Mouse (Mus musculus): ENCODE measurements around the gene Casz1. TPM values are rescaled to one million over a fixed set of nuclear protein-coding genes. Genes with fewer than 3 reads are reported as not detected.
A peak's percentile ranks its signal among the peaks of the same experiment; 100 is the strongest.

The Casz1 gene
- polyA plus RNA-seq, 1 experiment from 2014 or later, result 7.3 TPM

DNA sequence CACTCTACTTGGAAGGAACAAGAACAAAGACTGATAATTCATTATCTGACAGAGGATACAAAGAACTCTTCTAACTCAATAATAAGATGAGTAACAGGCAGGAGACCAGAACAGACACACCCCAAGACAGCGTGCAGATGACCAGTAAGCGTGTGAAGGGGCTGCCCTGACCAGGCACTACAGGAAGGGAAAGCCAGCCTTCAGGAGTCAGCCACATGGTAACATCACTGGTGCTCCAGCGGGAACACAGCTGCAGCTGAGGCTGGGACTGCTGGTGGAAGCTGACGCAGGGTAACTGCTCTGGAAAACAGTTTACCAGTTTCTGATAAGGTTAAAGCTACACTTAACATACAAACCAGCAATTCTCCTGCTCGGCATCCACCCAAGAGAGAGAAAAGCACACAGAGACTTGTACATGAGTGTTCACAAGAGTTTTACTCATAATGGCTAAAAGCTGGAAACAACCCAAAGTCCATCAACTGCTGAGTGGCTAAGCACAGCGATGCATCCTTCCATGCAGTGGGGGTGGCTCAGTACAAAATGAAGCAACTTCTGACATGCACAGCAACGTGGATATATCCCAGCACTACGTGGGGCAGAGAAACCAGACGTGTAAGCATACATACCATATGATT lies 174.1 kb downstream of the Casz1 start:
- peak overlapping the region; percentile 46; the same call in 1 of the 2 replicates for H3K27ac ChIP-seq (ENCODE audit: low read length)
- H3K4me3 ChIP-seq (ENCODE audit: low read length), result no peak overlapping the region
- peak overlapping the region; percentile 6; the same call in 1 of the 2 replicates for H3K9ac ChIP-seq (ENCODE audit: low read length)
- H3K4me1 ChIP-seq (replicated peaks; ENCODE audit: control insufficient read depth, insufficient read depth, low read length), result peaks cover 13% of the 10 kb centered on the region
- H3K27me3 ChIP-seq (ENCODE audit: control insufficient read depth, insufficient read depth, low read depth, low read length), result no peaks in the 10 kb centered on the region
- H3K36me3 ChIP-seq (ENCODE audit: control insufficient read depth, insufficient read depth, low read length), result peaks cover under 1% of the 10 kb centered on the region; the same call in 1 of the 2 replicates
- no peak overlapping the region for H3K4me2 ChIP-seq (ENCODE audit: low read depth, low read length)
- ATAC-seq (ENCODE audit: low read depth), result peak; percentile 61
- H3K9me3 ChIP-seq (ENCODE audit: control insufficient read depth, low read length), result no peaks in the 10 kb centered on the region
- WGBS, result 38% methylated on average over 9 of the region's 9 CpGs

DNA sequence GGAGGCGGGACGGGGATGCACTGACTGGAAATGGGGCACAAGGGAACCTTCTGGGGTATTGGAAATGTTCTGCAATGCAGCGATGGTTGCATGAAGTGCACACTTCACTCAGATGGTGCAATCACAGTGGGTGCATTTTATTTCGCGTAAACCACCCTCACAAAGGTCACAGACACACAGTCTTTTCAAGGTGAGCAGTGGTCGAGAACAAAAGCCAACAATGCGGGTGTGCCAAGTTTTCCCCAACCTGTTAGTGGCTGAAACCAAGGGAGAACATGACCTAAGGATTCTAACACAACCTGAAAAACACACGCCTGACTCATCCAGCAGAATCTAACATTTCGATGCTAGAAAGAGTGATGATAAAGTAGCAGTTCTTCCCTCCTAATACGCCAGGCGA lies 174.7 kb downstream of the Casz1 start:
- no peak for ATAC-seq (ENCODE audit: low read depth)
- Histone ChIP-seq H3K4me1 (replicated peaks; ENCODE audit: control insufficient read depth, insufficient read depth, low read length) (peaks cover 13% of the 10 kb centered on the region), H3K27ac (ENCODE audit: low read length) (peak overlapping the region; percentile 46; the same call in 1 of the 2 replicates), H3K4me3 (ENCODE audit: low read length) (no peak overlapping the region), H3K27me3 (ENCODE audit: control insufficient read depth, insufficient read depth, low read depth, low read length) (no peaks in the 10 kb centered on the region), H3K9me3 (ENCODE audit: control insufficient read depth, low read length) (no peaks in the 10 kb centered on the region), H3K4me2 (ENCODE audit: low read depth, low read length) (no peak overlapping the region), H3K9ac (ENCODE audit: low read length) (no peak overlapping the region), H3K36me3 (ENCODE audit: control insufficient read depth, insufficient read depth, low read length) (peaks cover 3% of the 10 kb centered on the region; the same call in 1 of the 2 replicates)
- 86% methylated on average over 11 of the region's 11 CpGs for WGBS

DNA sequence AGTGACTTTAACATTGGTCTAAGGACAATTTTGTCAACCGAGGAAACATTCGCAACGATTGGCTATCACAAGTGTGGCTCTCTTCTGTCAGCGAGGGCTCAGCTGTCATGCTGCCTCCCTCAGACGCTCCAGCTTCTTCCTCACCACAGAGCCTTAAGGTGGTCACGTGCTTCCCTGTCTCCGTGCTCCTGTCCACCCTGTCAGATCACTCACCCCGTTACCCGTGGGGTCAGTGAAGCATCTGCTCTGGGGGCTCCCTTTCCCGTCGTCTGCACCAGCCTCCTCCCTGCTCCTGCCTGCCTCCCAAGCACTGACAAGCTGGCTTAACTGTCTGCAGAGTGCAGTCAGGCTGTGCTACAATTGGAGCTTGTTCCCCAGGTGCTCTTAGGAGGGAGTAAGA lies 175.6 kb downstream of the Casz1 start:
- peaks cover 3% of the 10 kb centered on the region; the same call in 1 of the 2 replicates for H3K36me3 ChIP-seq (ENCODE audit: control insufficient read depth, insufficient read depth, low read length)
- H3K4me1 ChIP-seq (replicated peaks; ENCODE audit: control insufficient read depth, insufficient read depth, low read length), result peaks cover 13% of the 10 kb centered on the region
- H3K9ac ChIP-seq (ENCODE audit: low read length), result no peak overlapping the region
- no peak overlapping the region for H3K4me2 ChIP-seq (ENCODE audit: low read depth, low read length)
- no peak overlapping the region for H3K27ac ChIP-seq (ENCODE audit: low read length)
- no peaks in the 10 kb centered on the region for H3K27me3 ChIP-seq (ENCODE audit: control insufficient read depth, insufficient read depth, low read depth, low read length)
- H3K9me3 ChIP-seq (ENCODE audit: control insufficient read depth, low read length), result no peaks in the 10 kb centered on the region
- no peak overlapping the region for H3K4me3 ChIP-seq (ENCODE audit: low read length)
- ATAC-seq (ENCODE audit: low read depth), result no peak
- 51% methylated on average over 11 of the region's 11 CpGs for whole genome bisulfite sequencing

DNA sequence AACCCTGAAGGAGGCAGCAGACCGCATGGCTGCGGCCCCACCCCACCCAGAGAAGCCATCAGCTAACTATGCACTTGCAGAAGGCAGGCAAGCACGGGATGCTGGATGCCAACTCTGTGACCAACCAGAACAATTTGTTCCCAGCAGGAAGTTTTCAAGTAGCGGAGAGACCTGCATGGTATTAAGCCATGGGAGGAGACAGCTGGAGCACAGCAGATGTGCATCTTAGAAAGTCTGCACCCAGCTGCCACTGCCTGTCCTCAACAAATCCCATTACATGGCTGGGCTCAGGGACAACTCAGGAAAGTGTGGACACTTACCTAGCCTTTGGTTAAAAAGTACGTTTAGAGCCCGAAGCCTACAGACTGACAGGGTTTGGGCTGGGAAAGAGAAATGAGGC lies 178.0 kb downstream of the Casz1 start:
- Histone ChIP-seq H3K4me3 (ENCODE audit: low read length) (no peak overlapping the region), H3K4me1 (replicated peaks; ENCODE audit: control insufficient read depth, insufficient read depth, low read length) (peaks cover 26% of the 10 kb centered on the region), H3K9me3 (ENCODE audit: control insufficient read depth, low read length) (no peaks in the 10 kb centered on the region), H3K27ac (ENCODE audit: low read length) (no peak overlapping the region), H3K4me2 (ENCODE audit: low read depth, low read length) (no peak overlapping the region), H3K27me3 (ENCODE audit: control insufficient read depth, insufficient read depth, low read depth, low read length) (no peaks in the 10 kb centered on the region), H3K9ac (ENCODE audit: low read length) (no peak overlapping the region), H3K36me3 (ENCODE audit: control insufficient read depth, insufficient read depth, low read length) (peaks cover 3% of the 10 kb centered on the region; the same call in 1 of the 2 replicates)
- ATAC-seq (ENCODE audit: low read depth), result no peak
- 79% methylated on average over 6 of the region's 6 CpGs for WGBS

DNA sequence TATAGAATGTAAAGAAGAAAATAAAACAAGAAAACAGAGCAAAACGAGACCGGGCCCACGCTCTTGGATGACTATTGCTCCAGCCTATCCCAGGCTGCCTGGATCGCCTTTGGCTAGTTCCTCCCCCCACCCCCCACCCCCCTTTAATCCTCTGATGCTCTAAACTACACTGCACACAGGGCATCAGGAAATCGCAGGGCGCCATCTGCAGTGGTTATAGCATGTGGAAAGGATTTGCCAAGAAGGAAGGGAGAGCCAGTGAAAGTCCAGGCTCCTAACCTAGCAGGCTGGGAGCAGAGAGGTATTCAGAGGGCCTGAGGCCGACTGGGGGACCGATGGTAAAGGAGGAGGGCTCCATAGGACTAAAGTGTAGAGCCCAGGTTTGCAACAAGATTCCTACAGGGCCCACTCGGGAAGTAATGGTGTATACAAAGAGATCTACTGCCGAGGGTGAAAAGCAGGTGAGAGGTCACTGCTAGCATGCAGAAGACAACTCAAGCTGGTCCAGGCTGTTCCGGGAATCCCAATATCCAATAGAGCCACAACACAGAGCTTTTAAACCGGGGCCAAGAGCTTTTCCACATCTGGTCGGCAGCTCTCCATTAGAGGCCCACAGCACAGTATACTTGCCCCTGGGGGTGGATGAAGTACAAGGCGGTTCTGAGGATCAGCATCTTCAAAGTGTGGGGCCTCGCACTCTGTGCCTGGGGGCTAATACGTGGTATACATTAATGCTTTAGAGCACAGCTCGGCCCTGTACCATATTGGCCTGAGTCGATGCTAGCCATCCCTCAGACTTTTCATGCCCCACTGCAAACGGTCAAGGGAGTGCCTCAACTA lies 180.7 kb downstream of the Casz1 start:
- Histone ChIP-seq H3K27ac (ENCODE audit: low read length) (no peak overlapping the region), H3K36me3 (ENCODE audit: control insufficient read depth, insufficient read depth, low read length) (peaks cover 3% of the 10 kb centered on the region; the same call in 1 of the 2 replicates), H3K27me3 (ENCODE audit: control insufficient read depth, insufficient read depth, low read depth, low read length) (no peaks in the 10 kb centered on the region), H3K9me3 (ENCODE audit: control insufficient read depth, low read length) (no peaks in the 10 kb centered on the region), H3K4me3 (ENCODE audit: low read length) (no peak overlapping the region), H3K4me1 (replicated peaks; ENCODE audit: control insufficient read depth, insufficient read depth, low read length) (peaks cover 13% of the 10 kb centered on the region; the same call in 1 of the 2 replicates), H3K9ac (ENCODE audit: low read length) (no peak overlapping the region), H3K4me2 (ENCODE audit: low read depth, low read length) (no peak overlapping the region)
- ATAC-seq (ENCODE audit: low read depth), result no peak
- WGBS, result 74% methylated on average over 19 of the region's 19 CpGs

DNA sequence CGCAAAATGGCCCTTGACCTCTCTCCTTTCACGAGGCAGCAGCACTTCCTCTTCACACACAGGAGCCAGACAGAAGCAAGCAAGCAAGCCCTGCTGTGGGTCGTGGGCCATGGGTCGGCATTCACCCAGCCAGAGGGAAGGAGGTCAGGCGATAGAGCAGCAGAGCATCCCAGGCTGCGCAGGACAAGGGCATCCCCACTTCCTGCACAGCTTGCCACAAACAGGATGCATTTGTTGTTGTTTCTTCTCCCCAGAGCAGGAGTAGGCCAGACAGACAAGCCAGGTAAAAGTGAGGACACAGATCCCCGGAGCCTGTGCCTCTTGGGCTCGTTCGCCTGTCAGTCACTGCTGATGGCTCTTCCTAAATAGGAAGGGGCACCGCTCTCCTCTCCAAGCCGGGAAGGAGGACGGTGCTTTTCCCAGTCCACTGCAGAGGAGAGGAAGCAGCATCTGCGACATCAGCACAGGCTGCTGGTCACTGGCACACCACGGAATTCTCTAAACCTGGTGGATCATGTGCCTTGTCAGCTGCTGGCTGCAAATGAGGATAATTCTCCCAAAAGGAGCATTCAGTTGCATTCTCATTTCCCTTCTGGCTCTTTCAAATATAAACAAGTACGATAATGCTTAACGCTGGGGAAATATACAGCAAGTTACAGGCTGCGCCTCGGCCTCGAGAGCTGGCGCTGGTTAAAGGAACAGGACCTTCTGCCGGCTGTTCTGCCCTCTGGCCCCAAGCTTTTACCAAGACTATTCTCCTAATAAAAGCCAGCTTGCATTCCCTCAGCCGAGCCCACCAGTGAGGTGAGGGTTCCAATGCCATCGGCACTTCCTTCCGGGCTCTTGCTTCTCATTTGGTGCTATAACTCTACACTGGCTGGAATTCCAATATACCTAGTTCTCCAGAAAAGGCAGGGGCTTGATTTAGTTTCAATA lies 181.6 kb downstream of the Casz1 start:
- Histone ChIP-seq H3K4me1 (replicated peaks; ENCODE audit: control insufficient read depth, insufficient read depth, low read length) (peaks cover 15% of the 10 kb centered on the region; the same call in 1 of the 2 replicates), H3K9me3 (ENCODE audit: control insufficient read depth, low read length) (no peaks in the 10 kb centered on the region), H3K36me3 (ENCODE audit: control insufficient read depth, insufficient read depth, low read length) (peaks cover 3% of the 10 kb centered on the region; the same call in 1 of the 2 replicates), H3K27me3 (ENCODE audit: control insufficient read depth, insufficient read depth, low read depth, low read length) (no peaks in the 10 kb centered on the region), H3K4me2 (ENCODE audit: low read depth, low read length) (no peak overlapping the region), H3K27ac (ENCODE audit: low read length) (0 out of 2 replicates have a peak overlapping the region, but pooled peaks have one; percentile 4), H3K4me3 (ENCODE audit: low read length) (no peak overlapping the region), H3K9ac (ENCODE audit: low read length) (no peak overlapping the region)
- 36% methylated on average over 24 of the region's 24 CpGs for WGBS
- ATAC-seq (ENCODE audit: low read depth), result peak; percentile 54

DNA sequence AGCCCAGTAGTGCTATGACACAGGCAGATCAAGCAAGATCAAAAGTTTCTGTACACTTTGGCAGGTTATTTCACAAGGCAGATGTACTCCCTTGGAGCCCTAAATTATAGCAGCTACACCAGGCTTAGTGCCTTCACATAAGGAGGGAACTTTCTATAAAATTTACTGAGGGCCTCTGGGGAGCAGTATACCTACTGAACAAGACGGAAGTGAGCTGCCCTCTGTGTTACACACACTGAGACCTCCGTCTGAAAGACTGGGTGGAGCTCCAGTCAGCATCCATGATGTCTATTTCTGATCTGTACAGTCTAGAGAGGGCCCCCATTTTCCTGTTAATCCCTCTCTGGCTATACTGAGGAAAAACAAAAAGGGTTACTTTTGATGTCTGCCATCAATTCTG lies 185.8 kb downstream of the Casz1 start:
- no peaks in the 10 kb centered on the region for H3K9me3 ChIP-seq (ENCODE audit: control insufficient read depth, low read length)
- no peaks in the 10 kb centered on the region for H3K27me3 ChIP-seq (ENCODE audit: control insufficient read depth, insufficient read depth, low read depth, low read length)
- no peak for ATAC-seq (ENCODE audit: low read depth)
- peaks cover 15% of the 10 kb centered on the region; the same call in 1 of the 2 replicates for H3K4me1 ChIP-seq (replicated peaks; ENCODE audit: control insufficient read depth, insufficient read depth, low read length)
- no peak overlapping the region for H3K9ac ChIP-seq (ENCODE audit: low read length)
- WGBS, result 37% methylated on average over 2 of the region's 2 CpGs
- H3K4me2 ChIP-seq (ENCODE audit: low read depth, low read length), result no peak overlapping the region
- no peak overlapping the region for H3K27ac ChIP-seq (ENCODE audit: low read length)
- H3K36me3 ChIP-seq (ENCODE audit: control insufficient read depth, insufficient read depth, low read length), result no peaks in the 10 kb centered on the region
- H3K4me3 ChIP-seq (ENCODE audit: low read length), result no peak overlapping the region

DNA sequence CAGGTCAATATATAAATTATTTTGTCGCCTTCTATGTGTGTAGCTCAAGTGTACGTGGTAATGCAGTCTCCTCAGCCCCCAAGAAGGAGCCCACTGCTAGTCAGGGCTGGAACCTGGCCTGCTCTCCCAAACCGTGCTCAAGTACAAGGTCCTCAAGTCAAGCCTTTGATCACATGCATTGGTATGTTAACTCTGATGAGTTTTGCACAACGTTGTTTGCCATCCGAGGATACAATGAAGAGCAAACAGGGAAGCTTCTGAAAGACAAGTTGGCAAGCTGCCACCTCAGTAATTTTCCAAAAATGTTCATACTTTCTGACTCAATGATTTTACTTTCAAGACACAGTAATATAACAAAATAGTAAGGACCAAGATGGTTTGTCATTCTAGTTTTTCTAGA lies 189.7 kb downstream of the Casz1 start:
- peaks cover 2% of the 10 kb centered on the region; the same call in 1 of the 2 replicates for H3K4me1 ChIP-seq (replicated peaks; ENCODE audit: control insufficient read depth, insufficient read depth, low read length)
- no peak overlapping the region for H3K4me2 ChIP-seq (ENCODE audit: low read depth, low read length)
- H3K27me3 ChIP-seq (ENCODE audit: control insufficient read depth, insufficient read depth, low read depth, low read length), result no peaks in the 10 kb centered on the region
- H3K9me3 ChIP-seq (ENCODE audit: control insufficient read depth, low read length), result no peaks in the 10 kb centered on the region
- ATAC-seq (ENCODE audit: low read depth), result no peak
- H3K4me3 ChIP-seq (ENCODE audit: low read length), result no peak overlapping the region
- no peak overlapping the region for H3K27ac ChIP-seq (ENCODE audit: low read length)
- no peak overlapping the region for H3K9ac ChIP-seq (ENCODE audit: low read length)
- 54% methylated on average over 5 of the region's 5 CpGs for WGBS
- H3K36me3 ChIP-seq (ENCODE audit: control insufficient read depth, insufficient read depth, low read length), result no peaks in the 10 kb centered on the region

Measured in lung, embryonic 16.5 days (tissue).